Mouse (Mus musculus): Measurements from ENCODE around the gene Ttyh3.
A peak's percentile ranks its signal among the peaks of the same experiment; 100 is the strongest.

The Ttyh3 gene

GRCm38 (mm10) chr5:140652587-140652986 is 3.8 kb upstream of the Ttyh3 start:
- DNase-seq (ENCODE audit: low read depth, low spot score) = no peak

- no peak for DNase-seq (ENCODE audit: low read depth, low spot score)
These were observed 2.4 kb upstream of the Ttyh3 start for GRCm38 (mm10) chr5:140651231-140651630.

GRCm38 (mm10) chr5:140649881-140650414 is 1.1 kb upstream of the Ttyh3 start:
- DNase-seq (ENCODE audit: low read depth, low spot score) = no peak

GRCm38 (mm10) chr5:140649101-140649667 is 353 bp upstream of the Ttyh3 start:
- DNase-seq (ENCODE audit: low read depth, low spot score) = peak; percentile 97

GRCm38 (mm10) chr5:140647821-140648518 is 861 bp downstream of the Ttyh3 start:
- no peak for DNase-seq (ENCODE audit: low read depth, low spot score)

- DNase-seq (ENCODE audit: low read depth, low spot score) = no peak
These were observed 1.6 kb downstream of the Ttyh3 start for GRCm38 (mm10) chr5:140647031-140647760.

- no peak for DNase-seq (ENCODE audit: low read depth, low spot score)
These were observed 2.7 kb downstream of the Ttyh3 start for GRCm38 (mm10) chr5:140646171-140646570.

GRCm38 (mm10) chr5:140645454-140645853 is 3.4 kb downstream of the Ttyh3 start:
- DNase-seq (ENCODE audit: low read depth, low spot score) = no peak

- no peak for DNase-seq (ENCODE audit: low read depth, low spot score)
These were observed 4.1 kb downstream of the Ttyh3 start for GRCm38 (mm10) chr5:140644702-140645201.

- DNase-seq (ENCODE audit: low read depth, low spot score) = no peak
These were observed 4.6 kb downstream of the Ttyh3 start for GRCm38 (mm10) chr5:140644263-140644662.

GRCm38 (mm10) chr5:140642076-140642475 is 6.8 kb downstream of the Ttyh3 start:
- no peak for DNase-seq (ENCODE audit: low read depth, low spot score)

- DNase-seq (ENCODE audit: low read depth, low spot score) = no peak
These were observed 7.4 kb downstream of the Ttyh3 start for GRCm38 (mm10) chr5:140641254-140641928.

GRCm38 (mm10) chr5:140640812-140641211 is 8.0 kb downstream of the Ttyh3 start:
- DNase-seq (ENCODE audit: low read depth, low spot score) = no peak

- no peak for DNase-seq (ENCODE audit: low read depth, low spot score)
These were observed 9.0 kb downstream of the Ttyh3 start for GRCm38 (mm10) chr5:140639871-140640270.

GRCm38 (mm10) chr5:140639312-140639711 is 9.5 kb downstream of the Ttyh3 start:
- DNase-seq (ENCODE audit: low read depth, low spot score) = no peak

GRCm38 (mm10) chr5:140638484-140638883 is 10.3 kb downstream of the Ttyh3 start:
- DNase-seq (ENCODE audit: low read depth, low spot score) = no peak

- no peak for DNase-seq (ENCODE audit: low read depth, low spot score)
These were observed 10.8 kb downstream of the Ttyh3 start for GRCm38 (mm10) chr5:140637989-140638388.

- DNase-seq (ENCODE audit: low read depth, low spot score) = no peak
These were observed 11.8 kb downstream of the Ttyh3 start for GRCm38 (mm10) chr5:140637058-140637410.

- no peak for DNase-seq (ENCODE audit: low read depth, low spot score)
These were observed 12.3 kb downstream of the Ttyh3 start for GRCm38 (mm10) chr5:140636316-140637057.

- no peak for DNase-seq (ENCODE audit: low read depth, low spot score)
These were observed 13.8 kb downstream of the Ttyh3 start for GRCm38 (mm10) chr5:140634798-140635722.
